Mouse (Mus musculus) heart, adult 2 months (tissue): ENCODE data around the gene Gtf3c2. TPM values are rescaled to one million over a fixed set of nuclear protein-coding genes. Genes with fewer than 3 reads are reported as not detected.

Source experiments
- DNase-seq, 2 experiments: peaks; one replicate each; pipeline ENCODE4 v3.0.0; 2021
- H3K27ac ChIP-seq: fragments of 200-600 bp; 2 replicates; pipeline ENCODE4 v1.8.1; 2022
- H3K27me3 ChIP-seq: fragments of 200-500 bp; 2 replicates; pipeline ENCODE4 v1.6.1; 2012; ENCODE audit warnings: mild to moderate bottlenecking, low read length, inconsistent platforms, mixed read lengths; ENCODE audit not compliant: control insufficient read depth, insufficient read depth
- H3K36me3 ChIP-seq: fragments of 200-500 bp; 2 replicates; pipeline ENCODE4 v1.6.1; 2012; ENCODE audit warnings: low read length, inconsistent platforms; ENCODE audit not compliant: control insufficient read depth, insufficient read depth
- H3K4me1 ChIP-seq: fragments of 200-500 bp; 2 replicates; pipeline ENCODE4 v1.6.1; 2011; ENCODE audit warnings: low read length; ENCODE audit not compliant: control insufficient read depth, insufficient read depth
- H3K4me3 ChIP-seq: fragments of 200-600 bp; 2 replicates; pipeline ENCODE4 v1.8.1; 2022
- H3K79me2 ChIP-seq: fragments of 200-500 bp; replicated peaks from 2 replicates; pipeline ENCODE4 v1.6.1; 2012; ENCODE audit warnings: mild to moderate bottlenecking, inconsistent platforms, low read length, moderate library complexity, mixed read lengths; ENCODE audit not compliant: control insufficient read depth, insufficient read depth
- H3K9ac ChIP-seq: fragments of 200-500 bp; 2 replicates; pipeline ENCODE4 v1.6.1; 2012; ENCODE audit warnings: low read depth, mild to moderate bottlenecking, control low read depth, inconsistent platforms, low read length, mixed read lengths
- CTCF ChIP-seq: fragments of 200-600 bp; IDR thresholded peaks from 2 replicates; pipeline ENCODE4 v1.8.1; 2022; ENCODE audit warnings: antibody characterized with exemption, mild to moderate bottlenecking, moderate library complexity
- EP300 ChIP-seq: fragments of 200-500 bp; IDR thresholded peaks from 2 replicates; pipeline ENCODE4 v1.6.1; 2011; ENCODE audit warnings: low read depth, low read length, control low read depth; ENCODE audit not compliant: insufficient read depth
- POLR2A ChIP-seq: fragments of 200-500 bp; IDR thresholded peaks from 2 replicates; pipeline ENCODE4 v1.6.1; 2011; ENCODE audit warnings: mild to moderate bottlenecking, low read depth, low read length, control low read depth; ENCODE audit not compliant: insufficient read depth
- WGBS: fragments of 180-500 bp; shearing (Covaris S2); methylation state at CpG from one replicate; pipeline ENCODE4 v1.1.7; 2018; 5-methylcytosine and 5-hydroxymethylcytosine counted together
- intact Hi-C: fragments of 180-260 bp; cut with DNase I; formaldehyde crosslinking; loops from one replicate; pipeline ENCODE4 v1.15.1; 2025
- polyA plus RNA-seq: library from polyadenylated mRNA; depleted of rRNA; stranded (reverse); fragments of >200 nt; gene quantifications from 2 replicates; pipeline ENCODE4 v1.2.3, GENCODE M21; 2012
- total RNA-seq, 2 experiments: library from RNA; stranded (reverse); gene quantifications; 2 replicates each; pipeline ENCODE4 v1.2.3; 2021

Gtf3c2 gene
- total and polyA plus RNA-seq, 3 experiments, result 27.4 to 34.8 (median 32.3) TPM

DNA sequence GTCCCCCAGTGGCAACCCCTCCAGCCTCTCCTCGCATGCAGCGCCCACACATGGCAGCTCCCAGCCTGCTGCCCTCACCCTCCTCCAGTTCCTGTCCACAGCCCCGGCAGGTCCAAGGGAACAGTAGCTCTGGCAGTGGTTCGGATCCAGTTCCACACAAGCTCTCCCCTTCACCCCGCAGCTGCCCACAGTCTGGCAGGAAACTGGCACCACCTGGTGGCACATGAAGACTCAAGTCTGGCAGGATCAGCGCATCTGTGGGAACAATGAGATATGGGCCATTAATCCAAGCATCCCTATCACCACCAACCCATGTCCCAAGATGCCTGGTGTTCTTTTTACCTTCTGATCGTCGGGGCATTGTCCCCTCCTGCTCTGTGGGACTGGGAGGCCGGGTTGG, 19.9 kb upstream of the Gtf3c2 start:
- 68% methylated on average over 9 of the region's 9 CpGs for WGBS
- DNase-seq, result no peak
- H3K9ac ChIP-seq, result no peak overlapping the region
- H3K79me2 ChIP-seq, result no peaks in the 10 kb centered on the region; the same call in 1 of the 2 replicates
- peak; percentile 28; the same call in 1 of the 2 replicates for TF ChIP-seq POLR2A
- TF ChIP-seq EP300, result 0 out of 2 replicates have a peak, but pooled peaks have one; percentile 19
- no peak for TF ChIP-seq CTCF
- H3K27ac ChIP-seq, result no peak overlapping the region
- no peaks in the 10 kb centered on the region; the same call in 1 of the 2 replicates for H3K36me3 ChIP-seq
- intact Hi-C loops, result loop anchor here (10.0 kb wide), 1 partner anchor 255 kb away; the partner anchor contains the start of gene Zfp512
- no peak overlapping the region for H3K4me3 ChIP-seq
- peaks cover 1% of the 10 kb centered on the region; the same call in 1 of the 2 replicates for H3K4me1 ChIP-seq
- no peaks in the 10 kb centered on the region for H3K27me3 ChIP-seq

DNA sequence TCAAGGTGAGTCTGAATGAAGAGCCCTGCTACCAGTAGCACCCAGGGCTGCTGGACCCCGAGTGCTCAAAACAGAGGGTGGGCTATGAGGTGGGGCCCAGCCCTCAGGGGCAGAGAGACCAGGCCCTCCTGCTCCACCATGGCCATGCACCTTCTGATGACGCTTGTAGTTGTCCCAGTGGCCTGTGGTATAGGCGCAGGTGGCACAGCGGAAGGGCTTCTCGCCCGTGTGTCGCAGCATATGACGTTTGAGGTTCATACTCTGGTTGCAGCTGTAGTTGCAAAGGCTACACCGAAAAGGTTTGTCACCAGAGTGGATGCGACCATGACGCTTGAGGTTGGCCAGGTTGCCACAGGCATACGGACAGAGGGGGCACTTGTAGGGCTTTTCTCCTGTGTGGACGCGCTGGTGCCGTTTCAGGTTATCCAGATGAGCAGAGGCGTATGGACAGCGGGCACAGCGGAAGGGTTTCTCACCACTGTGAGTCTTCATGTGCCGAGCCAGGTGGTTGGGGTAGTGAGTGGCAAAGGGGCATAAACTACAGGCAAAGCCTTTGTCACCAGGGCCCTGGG, 19.5 kb upstream of the Gtf3c2 start:
- peaks cover 1% of the 10 kb centered on the region; the same call in 1 of the 2 replicates for H3K4me1 ChIP-seq
- H3K27me3 ChIP-seq, result no peaks in the 10 kb centered on the region
- DNase-seq, result no peak
- H3K9ac ChIP-seq, result no peak overlapping the region
- WGBS, result 88% methylated on average over 19 of the region's 19 CpGs
- H3K4me3 ChIP-seq, result no peak overlapping the region
- no peaks in the 10 kb centered on the region; the same call in 1 of the 2 replicates for H3K79me2 ChIP-seq
- no peak overlapping the region for H3K27ac ChIP-seq
- intact Hi-C loops, result no loop called here
- no peaks in the 10 kb centered on the region; the same call in 1 of the 2 replicates for H3K36me3 ChIP-seq
- TF ChIP-seq POLR2A (no peak), EP300 (no peak), CTCF (no peak)

DNA sequence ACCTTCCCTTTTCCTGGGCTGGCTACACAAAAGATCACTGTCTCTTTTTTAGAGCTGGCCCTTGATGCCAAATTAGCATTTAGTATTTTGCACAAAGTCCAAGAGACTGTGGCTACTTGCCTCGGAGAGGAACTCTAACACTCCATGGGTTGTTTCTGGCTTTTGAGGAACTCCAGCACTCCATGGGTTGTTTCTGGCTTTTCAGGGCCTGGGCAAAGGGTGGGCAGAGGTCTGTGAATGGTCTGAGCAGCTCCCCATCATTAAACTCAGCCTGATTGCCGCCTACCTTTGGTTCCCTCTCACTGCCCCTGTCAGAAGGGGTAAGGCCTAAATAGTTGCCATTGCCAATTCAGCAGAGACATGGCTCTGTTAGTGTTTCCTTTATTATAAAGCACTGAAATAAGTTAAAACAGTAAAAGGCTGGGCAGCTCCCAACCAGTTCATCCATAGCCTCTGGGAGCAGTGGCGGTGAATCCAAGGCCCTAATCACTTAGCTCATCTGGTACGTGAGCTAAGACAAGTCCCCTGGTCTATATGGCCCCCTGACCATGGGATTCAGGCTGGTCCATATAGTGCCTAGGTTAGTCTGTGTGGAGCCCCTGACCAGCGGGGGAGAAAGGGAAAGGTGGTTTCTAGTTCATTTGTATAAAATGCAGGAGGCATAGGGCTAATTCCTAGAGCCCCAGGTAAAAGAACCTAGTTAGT, 18.8 kb upstream of the Gtf3c2 start:
- TF ChIP-seq POLR2A (no peak), EP300 (no peak), CTCF (no peak)
- no peak for DNase-seq
- intact Hi-C loops, result no loop called here
- no peaks in the 10 kb centered on the region; the same call in 1 of the 2 replicates for H3K79me2 ChIP-seq
- H3K36me3 ChIP-seq, result peaks cover 6% of the 10 kb centered on the region
- H3K4me3 ChIP-seq, result no peak overlapping the region
- H3K27me3 ChIP-seq, result no peaks in the 10 kb centered on the region
- H3K27ac ChIP-seq, result no peak overlapping the region
- 75% methylated on average over 5 of the region's 5 CpGs for WGBS
- no peak overlapping the region for H3K9ac ChIP-seq
- peaks cover 1% of the 10 kb centered on the region; the same call in 1 of the 2 replicates for H3K4me1 ChIP-seq

DNA sequence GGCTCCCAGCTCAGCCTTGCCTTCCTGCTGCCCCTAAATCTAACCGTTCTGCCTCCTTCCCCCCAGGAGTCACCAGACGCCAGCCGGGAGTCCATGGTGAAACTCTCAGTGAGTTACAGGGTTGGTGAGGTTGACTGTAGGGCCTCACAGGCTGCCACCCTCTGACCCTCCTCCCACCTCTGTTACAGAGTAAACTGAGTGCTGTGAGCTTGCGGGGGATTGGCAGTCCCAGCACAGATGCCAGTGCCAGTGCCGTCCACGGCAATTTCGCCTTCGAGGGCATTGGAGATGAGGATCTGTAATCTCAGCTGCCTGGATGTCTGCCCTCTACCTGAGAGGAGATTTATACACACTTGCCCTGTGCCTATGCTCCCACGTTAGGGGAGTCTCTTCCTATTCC, 18.2 kb upstream of the Gtf3c2 start:
- Histone ChIP-seq H3K9ac (no peak overlapping the region), H3K27me3 (no peaks in the 10 kb centered on the region), H3K27ac (no peak overlapping the region), H3K79me2 (no peaks in the 10 kb centered on the region; the same call in 1 of the 2 replicates), H3K4me1 (peaks cover 1% of the 10 kb centered on the region; the same call in 1 of the 2 replicates), H3K36me3 (peaks cover 6% of the 10 kb centered on the region), H3K4me3 (no peak overlapping the region)
- no peak for TF ChIP-seq EP300
- 0 out of 2 replicates have a peak, but pooled peaks have one; percentile 25 for TF ChIP-seq POLR2A
- 74% methylated on average over 9 of the region's 9 CpGs for WGBS
- intact Hi-C loops, result no loop called here
- no peak for DNase-seq

DNA sequence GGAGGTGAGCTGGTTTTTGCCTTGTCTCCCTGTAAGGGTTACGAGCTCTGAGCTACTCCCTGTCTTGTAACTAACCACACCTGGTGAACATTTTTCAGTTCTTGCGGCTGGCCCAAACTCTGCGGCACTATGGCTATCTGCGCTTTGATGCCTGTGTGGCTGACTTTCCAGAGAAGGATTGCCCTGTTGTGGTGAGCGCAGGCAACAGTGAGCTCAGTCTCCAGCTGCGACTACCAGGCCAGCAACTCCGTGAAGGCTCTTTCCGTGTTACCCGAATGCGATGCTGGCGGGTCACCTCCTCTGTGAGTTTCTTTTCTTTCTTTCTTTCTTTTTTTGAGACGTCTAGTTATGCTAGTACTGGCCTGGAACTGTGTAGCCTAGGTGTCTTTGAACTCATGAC, 17.1 kb upstream of the Gtf3c2 start:
- Histone ChIP-seq H3K9ac (no peak overlapping the region), H3K79me2 (no peaks in the 10 kb centered on the region; the same call in 1 of the 2 replicates), H3K4me1 (peaks cover 1% of the 10 kb centered on the region; the same call in 1 of the 2 replicates), H3K27me3 (no peaks in the 10 kb centered on the region), H3K36me3 (peaks cover 6% of the 10 kb centered on the region), H3K27ac (no peak overlapping the region), H3K4me3 (no peak overlapping the region)
- no peak for DNase-seq
- TF ChIP-seq EP300 (no peak), CTCF (no peak), POLR2A (no peak)
- WGBS, result 91% methylated on average over 12 of the region's 12 CpGs
- intact Hi-C loops, result no loop called here

DNA sequence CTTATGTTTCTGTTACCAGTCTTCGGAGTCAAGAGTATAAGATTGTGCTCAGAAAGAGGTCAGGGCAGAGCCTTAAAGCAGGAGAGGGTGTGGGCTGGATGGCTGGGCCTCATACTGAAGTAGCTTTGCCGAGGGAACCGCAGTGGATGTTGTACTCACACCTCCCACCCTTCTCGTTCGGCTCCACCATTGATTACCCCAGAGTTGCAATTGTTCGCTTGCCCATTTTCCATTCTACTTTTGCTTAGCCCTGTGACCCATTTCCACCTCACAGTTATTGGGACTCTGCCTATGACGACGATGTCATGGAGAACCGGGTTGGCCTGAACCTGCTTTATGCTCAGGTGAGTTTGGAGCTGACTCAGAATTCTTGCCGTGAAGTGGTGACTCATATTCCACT, 16.3 kb upstream of the Gtf3c2 start:
- Histone ChIP-seq H3K4me1 (peaks cover 3% of the 10 kb centered on the region), H3K4me3 (no peak overlapping the region), H3K36me3 (peaks cover 6% of the 10 kb centered on the region), H3K27me3 (no peaks in the 10 kb centered on the region), H3K27ac (no peak overlapping the region), H3K9ac (no peak overlapping the region), H3K79me2 (no peaks in the 10 kb centered on the region; the same call in 1 of the 2 replicates)
- WGBS, result 88% methylated on average over 10 of the region's 10 CpGs
- no peak for DNase-seq
- TF ChIP-seq CTCF (no peak), EP300 (no peak), POLR2A (no peak)
- intact Hi-C loops, result no loop called here
